Mouse (Mus musculus): ENCODE results near the gene Zfp260. TPM values are rescaled to one million over a fixed set of nuclear protein-coding genes. Genes with fewer than 3 reads are reported as not detected.

The Zfp260 gene
- polyA plus RNA-seq, 1 experiment from 2014 or later, result 88.6 TPM

GRCm38 (mm10) chr7:30154040-30154439, 59.5 kb downstream of the Zfp260 start:
- H3K4me1 ChIP-seq (replicated peaks; ENCODE audit: control insufficient read depth, insufficient read depth, low read length), result no peaks in the 10 kb centered on the region
- DNase-seq (ENCODE audit: low spot score) (no peak), ATAC-seq (ENCODE audit: low FRiP score) (no peak)
- H3K27ac ChIP-seq, result no peak overlapping the region
- no peak overlapping the region for H3K9ac ChIP-seq
- peaks cover 97% of the 10 kb centered on the region for H3K9me3 ChIP-seq (ENCODE audit: control insufficient read depth, low read length)
- no peaks in the 10 kb centered on the region for H3K27me3 ChIP-seq (ENCODE audit: control insufficient read depth, insufficient read depth, low read length)
- peaks cover 39% of the 10 kb centered on the region for H3K36me3 ChIP-seq (replicated peaks; ENCODE audit: control insufficient read depth, insufficient read depth)
- WGBS, result 94% methylated on average over 1 of the region's 1 CpGs
- no peak overlapping the region for H3K4me3 ChIP-seq (replicated peaks; ENCODE audit: low read length)
- H3K4me2 ChIP-seq (replicated peaks), result no peak overlapping the region

- WGBS, result 99% methylated on average over 3 of the region's 3 CpGs
- no peak overlapping the region for H3K9ac ChIP-seq
- H3K27me3 ChIP-seq (ENCODE audit: control insufficient read depth, insufficient read depth, low read length), result no peaks in the 10 kb centered on the region
- H3K4me3 ChIP-seq (replicated peaks; ENCODE audit: low read length), result no peak overlapping the region
- ATAC-seq (ENCODE audit: low FRiP score) (no peak), DNase-seq (ENCODE audit: low spot score) (no peak)
- peaks cover 53% of the 10 kb centered on the region for H3K36me3 ChIP-seq (replicated peaks; ENCODE audit: control insufficient read depth, insufficient read depth)
- peaks cover 94% of the 10 kb centered on the region for H3K9me3 ChIP-seq (ENCODE audit: control insufficient read depth, low read length)
- no peak overlapping the region for H3K4me2 ChIP-seq (replicated peaks)
- no peak overlapping the region for H3K27ac ChIP-seq
- H3K4me1 ChIP-seq (replicated peaks; ENCODE audit: control insufficient read depth, insufficient read depth, low read length), result no peaks in the 10 kb centered on the region
These were observed 60.9 kb downstream of the Zfp260 start for GRCm38 (mm10) chr7:30155507-30155906.

Small RNA genes lying within 50 kb of the gene (microRNA-seq; reads per million reads assigned to microRNA genes)
- gene Gm23368, result not detected

Other genes with a start within 250 kb of the Zfp260 start
- gene Zfp940, start 241.1 kb upstream of the Zfp260 start, polyA plus RNA-seq (2014; fragmentation: Nextera tagmentation; extraction: Ambion mirVana), result 12.6 and 16.1 TPM in 2 replicates
- 21.7 and 23.6 TPM in 2 replicates for gene Zfp420, start 234.8 kb upstream of the Zfp260 start, polyA plus RNA-seq (2014; fragmentation: Nextera tagmentation; extraction: Ambion mirVana)
- gene Zfp27, start 188.2 kb upstream of the Zfp260 start, polyA plus RNA-seq (2014; fragmentation: Nextera tagmentation; extraction: Ambion mirVana), result 17.5 and 18.7 TPM in 2 replicates
- 7.8 and 8.4 TPM in 2 replicates for gene Zfp383, start 186.6 kb upstream of the Zfp260 start, polyA plus RNA-seq (2014; fragmentation: Nextera tagmentation; extraction: Ambion mirVana)
- gene Zfp74, start 140.7 kb upstream of the Zfp260 start, polyA plus RNA-seq (2014; fragmentation: Nextera tagmentation; extraction: Ambion mirVana), result 17.7 and 23.0 TPM in 2 replicates
- gene Zfp568, start 110.8 kb upstream of the Zfp260 start, polyA plus RNA-seq (2014; fragmentation: Nextera tagmentation; extraction: Ambion mirVana), result 4.3 and 4.5 TPM in 2 replicates
- 10.9 and 13.6 TPM in 2 replicates for gene Zfp14, start 43.4 kb upstream of the Zfp260 start, polyA plus RNA-seq (2014; fragmentation: Nextera tagmentation; extraction: Ambion mirVana)
- 10.3 and 12.2 TPM in 2 replicates for gene Zfp82, start 21.9 kb upstream of the Zfp260 start, polyA plus RNA-seq (2014; fragmentation: Nextera tagmentation; extraction: Ambion mirVana)
- 0.96 and 2.2 TPM in 2 replicates for gene Gm26920, start 4.4 kb upstream of the Zfp260 start, polyA plus RNA-seq (2014; fragmentation: Nextera tagmentation; extraction: Ambion mirVana)
- 14.3 and 15.0 TPM in 2 replicates for gene Zfp566, start 4.2 kb upstream of the Zfp260 start, polyA plus RNA-seq (2014; fragmentation: Nextera tagmentation; extraction: Ambion mirVana)
- 14.6 and 15.5 TPM in 2 replicates for gene Zfp382, start 27.2 kb downstream of the Zfp260 start, polyA plus RNA-seq (2014; fragmentation: Nextera tagmentation; extraction: Ambion mirVana)
- 13.2 and 14.0 TPM in 2 replicates for gene Zfp146, start 75.0 kb downstream of the Zfp260 start, polyA plus RNA-seq (2014; fragmentation: Nextera tagmentation; extraction: Ambion mirVana)
- gene Cox7a1, start 89.4 kb downstream of the Zfp260 start, polyA plus RNA-seq (2014; fragmentation: Nextera tagmentation; extraction: Ambion mirVana), result 6.0 and 6.9 TPM in 2 replicates
- gene Capns1, start 104.0 kb downstream of the Zfp260 start, polyA plus RNA-seq (2014; fragmentation: Nextera tagmentation; extraction: Ambion mirVana), result 62.0 and 70.7 TPM in 2 replicates
- 179 and 199 TPM in 2 replicates for gene Polr2i, start 137.2 kb downstream of the Zfp260 start, polyA plus RNA-seq (2014; fragmentation: Nextera tagmentation; extraction: Ambion mirVana)
- 390 and 397 TPM in 2 replicates for gene Tbcb, start 137.5 kb downstream of the Zfp260 start, polyA plus RNA-seq (2014; fragmentation: Nextera tagmentation; extraction: Ambion mirVana)
- gene Ovol3, start 140.9 kb downstream of the Zfp260 start, polyA plus RNA-seq (2014; fragmentation: Nextera tagmentation; extraction: Ambion mirVana), result not detected in 2 replicates
- 0.16 and 0.43 TPM in 2 replicates for gene Thap8, start 185.3 kb downstream of the Zfp260 start, polyA plus RNA-seq (2014; fragmentation: Nextera tagmentation; extraction: Ambion mirVana)
- gene Wdr62, start 185.6 kb downstream of the Zfp260 start, polyA plus RNA-seq (2014; fragmentation: Nextera tagmentation; extraction: Ambion mirVana), result 5.7 and 5.9 TPM in 2 replicates
- 123 and 146 TPM in 2 replicates for gene Clip3, start 197.0 kb downstream of the Zfp260 start, polyA plus RNA-seq (2014; fragmentation: Nextera tagmentation; extraction: Ambion mirVana)
- 119 and 123 TPM in 2 replicates for gene Alkbh6, start 213.9 kb downstream of the Zfp260 start, polyA plus RNA-seq (2014; fragmentation: Nextera tagmentation; extraction: Ambion mirVana)
- 10.7 and 11.9 TPM in 2 replicates for gene Syne4, start 220.0 kb downstream of the Zfp260 start, polyA plus RNA-seq (2014; fragmentation: Nextera tagmentation; extraction: Ambion mirVana)
- gene E130208F15Rik, start 227.0 kb downstream of the Zfp260 start, polyA plus RNA-seq (2014; fragmentation: Nextera tagmentation; extraction: Ambion mirVana), result not detected in 2 replicates
- 16.5 and 19.2 TPM in 2 replicates for gene Sdhaf1, start 229.1 kb downstream of the Zfp260 start, polyA plus RNA-seq (2014; fragmentation: Nextera tagmentation; extraction: Ambion mirVana)